Mouse (Mus musculus) liver, embryonic 18 days (tissue): Measurements from ENCODE around the gene Kdr. TPM values are rescaled to one million over a fixed set of nuclear protein-coding genes. Genes with fewer than 3 reads are reported as not detected.

ENCODE experiments used
- polyA plus RNA-seq: library from polyadenylated mRNA; depleted of rRNA; stranded (reverse); fragments of >200 nt; gene quantifications from 2 replicates; pipeline ENCODE4 v1.2.3, GENCODE M21; 2012; rRNA removed

The Kdr gene
- polyA plus RNA-seq, result 6.7 and 8.1 TPM in 2 replicates

DNA sequence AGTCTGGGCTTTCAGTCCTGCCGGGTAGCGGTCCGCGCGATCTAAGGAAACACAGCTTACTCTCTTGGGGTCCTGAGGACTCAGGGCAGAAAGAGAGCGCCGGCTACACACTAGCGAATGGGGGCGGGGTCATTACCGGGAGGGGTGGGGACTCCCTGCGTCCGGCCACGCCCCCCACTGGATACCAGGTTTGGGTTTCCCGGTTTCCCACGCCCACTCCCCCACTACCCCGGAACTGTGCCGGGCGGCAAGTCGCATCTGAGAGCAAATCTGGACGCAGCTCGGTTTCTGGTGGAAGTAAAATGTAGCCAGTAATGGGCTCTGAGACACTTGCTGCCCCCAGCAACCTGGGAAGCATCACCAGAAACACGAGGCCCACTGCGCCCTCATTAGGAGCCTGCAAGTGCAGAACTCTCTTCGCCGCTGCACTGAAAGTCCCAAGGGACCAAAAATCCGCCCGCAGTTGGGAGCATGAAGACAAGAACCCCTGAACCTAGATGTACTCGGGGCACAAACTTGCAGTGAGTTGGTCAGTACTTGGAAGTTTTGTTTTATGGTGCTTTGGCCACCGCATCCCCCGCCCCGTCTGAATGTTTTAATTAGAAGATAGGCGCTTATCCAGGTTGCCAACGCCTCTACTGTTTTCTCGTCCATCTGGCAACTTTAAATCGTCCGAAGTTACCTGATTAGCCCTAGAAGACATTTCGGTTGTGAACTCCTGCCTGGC, at the start of gene Kdr:
Gene Kdr, minus strand, starts transcription at position 85 of the 727 bp plus-strand sequence.

Other genes with a start within 250 kb of the Kdr start
- gene Srd5a3, start 161.8 kb upstream of the Kdr start, polyA plus RNA-seq, result 13.7 and 14.1 TPM in 2 replicates
- gene Tmem165, start 205.4 kb upstream of the Kdr start, polyA plus RNA-seq, result 24.2 and 24.7 TPM in 2 replicates